Mouse (Mus musculus): Measurements from ENCODE around the gene Rpn1. TPM values are rescaled to one million over a fixed set of nuclear protein-coding genes. Genes with fewer than 3 reads are reported as not detected.

Rpn1 gene
- polyA plus RNA-seq, 1 experiment, result not detected

DNA sequence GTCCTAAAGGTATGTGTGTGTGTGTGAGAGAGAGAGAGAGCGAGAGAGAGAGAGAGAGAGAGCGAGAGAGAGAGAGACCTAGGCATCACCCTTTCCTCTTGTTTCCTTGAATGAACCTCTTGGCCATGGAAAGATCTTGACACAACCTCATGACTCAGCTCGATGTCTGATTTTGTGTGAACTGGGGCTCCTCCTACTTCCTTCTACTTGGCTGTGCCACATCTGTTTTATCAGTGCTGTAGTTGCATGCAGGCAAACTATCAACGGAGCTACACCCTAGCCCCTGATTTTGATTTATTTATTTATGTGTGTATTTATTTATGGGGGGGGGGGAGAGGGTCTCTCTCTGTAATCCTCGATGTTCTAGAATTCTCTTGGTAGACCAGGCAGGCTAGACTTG, 36.4 kb upstream of the Rpn1 start:
- TF ChIP-seq CTCF (IDR thresholded peaks at IDR 0.05; ENCODE audit: insufficient read depth, low read depth, low read length), result no peak
- no peak for TF ChIP-seq POLR2A (IDR thresholded peaks at IDR 0.05; ENCODE audit: insufficient read depth, low read depth, low read length)
- 69% methylated on average over 5 of the region's 5 CpGs for WGBS
- no peak overlapping the region for H3K27ac ChIP-seq (ENCODE audit: insufficient read depth, low read depth, low read length)
- no peak overlapping the region for H3K4me3 ChIP-seq (ENCODE audit: insufficient read depth, low read depth, low read length)
- H3K4me1 ChIP-seq (ENCODE audit: control insufficient read depth, insufficient read depth, low read length), result peaks cover 6% of the 10 kb centered on the region

DNA sequence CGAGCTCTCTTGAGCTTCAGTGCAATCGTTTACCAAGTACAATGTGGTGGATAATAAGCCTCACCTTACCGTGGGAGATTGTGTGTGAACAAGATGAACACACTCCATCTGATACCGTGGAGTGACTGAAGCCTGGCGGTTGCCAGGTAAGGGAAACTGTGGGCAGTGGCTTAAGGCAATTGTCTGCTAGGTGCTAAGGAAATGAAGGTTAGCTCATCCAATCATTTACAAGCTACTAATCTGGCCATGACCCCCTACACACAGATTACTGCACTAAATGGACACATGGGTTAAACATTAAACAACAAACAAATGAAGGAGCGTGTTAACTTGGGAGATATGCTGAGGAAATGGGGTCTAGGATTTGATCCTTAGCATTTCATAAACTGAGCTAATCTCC, 35.3 kb upstream of the Rpn1 start:
- no peak for TF ChIP-seq POLR2A (IDR thresholded peaks at IDR 0.05; ENCODE audit: insufficient read depth, low read depth, low read length)
- WGBS, result 83% methylated on average over 6 of the region's 6 CpGs
- Histone ChIP-seq H3K27ac (ENCODE audit: insufficient read depth, low read depth, low read length) (no peak overlapping the region), H3K4me1 (ENCODE audit: control insufficient read depth, insufficient read depth, low read length) (no peaks in the 10 kb centered on the region), H3K4me3 (ENCODE audit: insufficient read depth, low read depth, low read length) (no peak overlapping the region)

DNA sequence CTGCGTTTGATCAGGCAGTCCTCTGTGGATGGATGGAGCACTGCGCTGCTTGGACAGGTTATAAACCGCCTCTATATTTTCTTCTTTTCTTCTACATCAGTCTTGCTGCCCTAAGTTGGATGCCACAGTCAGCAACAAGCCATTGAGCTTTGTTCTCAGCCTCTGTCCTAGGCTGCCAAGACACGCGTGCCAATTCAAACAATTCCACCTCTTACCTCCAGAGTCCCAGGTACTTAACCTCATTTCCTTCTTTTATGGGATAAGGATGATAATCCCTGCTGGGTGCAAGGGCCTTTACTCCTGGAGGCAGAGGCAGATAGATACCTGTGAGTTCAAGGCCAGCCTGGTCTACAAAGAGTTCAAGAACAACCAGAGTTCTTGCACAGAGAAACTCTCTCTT, 33.1 kb upstream of the Rpn1 start:
- Histone ChIP-seq H3K4me3 (ENCODE audit: insufficient read depth, low read depth, low read length) (no peak overlapping the region), H3K4me1 (ENCODE audit: control insufficient read depth, insufficient read depth, low read length) (no peaks in the 10 kb centered on the region), H3K27ac (ENCODE audit: insufficient read depth, low read depth, low read length) (no peak overlapping the region)
- 90% methylated on average over 5 of the region's 5 CpGs for WGBS
- TF ChIP-seq CTCF (IDR thresholded peaks at IDR 0.05; ENCODE audit: insufficient read depth, low read depth, low read length) (no peak), POLR2A (IDR thresholded peaks at IDR 0.05; ENCODE audit: insufficient read depth, low read depth, low read length) (no peak)

DNA sequence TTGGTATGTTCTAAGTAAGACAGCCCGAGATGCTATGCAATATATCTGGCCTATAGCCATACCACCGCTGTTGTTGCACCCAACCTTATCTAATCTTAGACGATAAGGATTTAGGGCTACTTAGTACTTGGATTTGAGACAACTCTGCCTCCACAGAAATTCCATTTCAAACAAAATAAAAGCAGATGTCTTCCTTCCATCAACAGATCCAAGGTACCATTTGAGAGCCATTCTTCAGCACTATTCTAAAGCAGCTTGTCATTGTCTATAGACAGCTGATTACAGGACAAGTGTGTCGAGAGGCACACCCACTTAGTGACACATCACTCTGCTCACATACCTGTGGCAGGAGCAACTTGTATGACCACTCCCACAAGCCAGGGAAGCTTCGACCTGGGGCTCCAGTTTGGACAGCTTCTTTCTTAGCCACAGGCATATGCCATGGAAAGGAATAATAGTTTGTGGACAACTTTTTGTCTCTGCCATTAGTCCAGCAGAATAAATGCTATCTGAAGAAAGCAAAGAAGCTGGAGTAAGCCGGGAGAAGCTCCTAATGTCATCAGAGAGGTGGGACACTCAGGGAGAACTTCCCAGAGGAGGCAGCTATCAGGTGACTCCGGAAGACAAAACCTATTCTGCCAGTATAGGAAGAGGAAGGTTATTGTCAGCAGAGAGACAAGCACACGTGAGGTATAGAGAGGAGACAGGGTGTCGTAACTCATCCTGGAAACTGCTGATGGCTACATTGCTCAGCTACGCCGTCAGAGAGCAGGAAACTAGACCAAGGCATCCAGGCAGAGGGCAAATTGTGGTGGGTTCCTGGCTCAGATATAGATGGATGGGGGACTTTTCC, 30.8 kb upstream of the Rpn1 start:
- Histone ChIP-seq H3K4me1 (ENCODE audit: control insufficient read depth, insufficient read depth, low read length) (no peaks in the 10 kb centered on the region), H3K4me3 (ENCODE audit: insufficient read depth, low read depth, low read length) (no peak overlapping the region), H3K27ac (ENCODE audit: insufficient read depth, low read depth, low read length) (no peak overlapping the region)
- WGBS, result 75% methylated on average over 11 of the region's 11 CpGs
- TF ChIP-seq POLR2A (IDR thresholded peaks at IDR 0.05; ENCODE audit: insufficient read depth, low read depth, low read length) (no peak), CTCF (IDR thresholded peaks at IDR 0.05; ENCODE audit: insufficient read depth, low read depth, low read length) (no peak)

DNA sequence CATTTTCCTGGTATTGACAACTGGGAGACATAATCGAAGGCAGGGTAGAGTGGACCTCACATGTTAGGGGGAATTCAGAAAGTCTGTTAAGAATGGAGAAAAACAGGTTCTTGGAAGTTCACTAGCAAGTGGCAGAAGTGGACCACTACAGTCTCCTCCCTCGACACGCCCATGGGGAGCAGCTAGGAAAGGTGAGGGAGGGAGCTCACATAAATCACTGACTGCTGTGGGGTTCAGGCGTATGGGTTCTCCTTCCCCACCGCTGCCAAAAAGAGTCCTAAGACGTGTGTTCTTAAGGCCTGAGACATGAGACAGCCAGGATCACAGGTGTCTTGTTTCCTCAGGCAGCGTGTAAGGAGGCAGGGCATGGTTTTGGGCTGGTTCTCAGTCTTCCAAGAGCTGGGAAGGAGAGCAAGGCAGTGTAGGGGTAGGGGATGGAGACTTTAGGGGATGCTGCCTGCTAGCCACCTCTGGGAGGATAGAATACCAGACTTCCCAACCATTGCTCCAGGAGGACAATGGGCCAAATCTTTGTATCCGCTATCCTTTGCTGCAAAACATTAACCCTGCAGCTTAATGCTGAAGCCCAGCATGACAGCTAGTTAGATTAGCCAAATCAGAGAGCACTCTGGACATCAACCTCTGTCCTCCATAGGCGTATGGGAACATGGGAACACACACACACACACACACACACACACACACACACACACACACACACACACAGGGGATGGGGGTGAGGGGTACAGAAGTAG, 30.0 kb upstream of the Rpn1 start:
- TF ChIP-seq CTCF (IDR thresholded peaks at IDR 0.05; ENCODE audit: insufficient read depth, low read depth, low read length), result no peak
- no peak for TF ChIP-seq POLR2A (IDR thresholded peaks at IDR 0.05; ENCODE audit: insufficient read depth, low read depth, low read length)
- 69% methylated on average over 9 of the region's 9 CpGs for WGBS
- no peak overlapping the region for H3K27ac ChIP-seq (ENCODE audit: insufficient read depth, low read depth, low read length)

DNA sequence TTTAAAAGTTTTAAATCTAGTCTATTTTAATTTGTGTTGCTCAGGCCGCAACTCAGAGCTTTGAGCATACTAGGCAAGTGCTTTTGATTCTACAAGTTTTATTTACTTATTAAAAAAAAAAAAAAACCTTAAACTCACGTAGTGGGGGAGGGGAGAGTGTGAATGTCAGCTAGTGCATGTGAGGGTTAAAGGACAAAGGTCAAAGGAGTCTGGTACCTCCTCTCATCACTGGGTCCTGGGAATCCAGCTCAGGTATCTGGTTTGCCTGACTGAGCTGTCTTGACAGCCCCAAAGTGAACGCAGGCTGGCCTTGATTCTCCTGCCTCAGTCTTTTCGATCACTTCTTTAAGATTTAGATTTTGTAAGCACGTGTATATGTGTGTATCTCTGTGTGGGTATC, 28.6 kb upstream of the Rpn1 start:
- Histone ChIP-seq H3K4me1 (ENCODE audit: control insufficient read depth, insufficient read depth, low read length) (no peaks in the 10 kb centered on the region), H3K27ac (ENCODE audit: insufficient read depth, low read depth, low read length) (no peak overlapping the region), H3K4me3 (ENCODE audit: insufficient read depth, low read depth, low read length) (no peak overlapping the region)
- 78% methylated on average over 5 of the region's 5 CpGs for WGBS
- no peak for TF ChIP-seq POLR2A (IDR thresholded peaks at IDR 0.05; ENCODE audit: insufficient read depth, low read depth, low read length)
- no peak for TF ChIP-seq CTCF (IDR thresholded peaks at IDR 0.05; ENCODE audit: insufficient read depth, low read depth, low read length)

More for the DNA sequence above, 30.0 kb upstream of the Rpn1 start:
- Histone ChIP-seq H3K4me3 (ENCODE audit: insufficient read depth, low read depth, low read length) (no peak overlapping the region), H3K4me1 (ENCODE audit: control insufficient read depth, insufficient read depth, low read length) (no peaks in the 10 kb centered on the region)

DNA sequence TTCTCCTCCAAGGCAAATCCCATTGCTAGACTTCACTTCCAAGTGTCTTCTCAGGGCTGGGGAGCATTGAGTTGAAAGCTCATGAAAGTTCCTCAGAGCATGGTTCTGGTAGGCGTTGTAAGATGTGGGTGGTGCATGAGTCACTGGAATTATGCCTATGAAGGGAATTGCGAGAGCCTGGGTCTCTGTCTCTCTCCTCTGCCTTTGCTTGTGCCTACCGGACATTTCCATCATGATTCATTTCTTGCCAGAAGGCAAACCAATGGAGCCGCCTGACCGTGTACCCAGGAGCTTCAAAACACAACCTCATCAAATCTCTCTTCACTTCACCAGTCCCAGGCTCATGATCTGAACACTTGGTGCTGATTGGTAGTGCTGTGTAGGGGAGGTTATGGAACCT, 27.4 kb upstream of the Rpn1 start:
- 31% methylated on average over 5 of the region's 5 CpGs for WGBS
- no peak overlapping the region for H3K27ac ChIP-seq (ENCODE audit: insufficient read depth, low read depth, low read length)
- TF ChIP-seq CTCF (IDR thresholded peaks at IDR 0.05; ENCODE audit: insufficient read depth, low read depth, low read length) (no peak), POLR2A (IDR thresholded peaks at IDR 0.05; ENCODE audit: insufficient read depth, low read depth, low read length) (no peak)
- no peaks in the 10 kb centered on the region for H3K4me1 ChIP-seq (ENCODE audit: control insufficient read depth, insufficient read depth, low read length)
- H3K4me3 ChIP-seq (ENCODE audit: insufficient read depth, low read depth, low read length), result no peak overlapping the region

DNA sequence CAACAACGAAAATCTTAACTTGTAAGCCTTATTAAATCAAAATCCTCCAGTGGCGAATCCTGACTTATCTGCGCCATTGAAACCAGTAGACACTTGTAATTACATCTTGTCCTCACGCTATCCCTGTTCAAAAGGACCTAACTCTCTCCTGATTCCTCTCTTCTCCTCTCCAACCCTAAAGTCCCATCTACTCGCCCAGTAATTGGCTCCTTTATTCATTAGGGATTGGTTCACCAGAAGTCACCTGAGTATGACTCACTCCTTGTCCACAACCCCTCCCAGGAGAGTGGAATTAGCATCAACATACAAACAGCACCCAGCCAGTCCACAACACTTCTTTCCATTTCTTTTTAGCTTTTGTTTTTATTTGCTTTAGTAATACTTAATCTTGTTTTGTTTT, 24.4 kb upstream of the Rpn1 start:
- TF ChIP-seq CTCF (IDR thresholded peaks at IDR 0.05; ENCODE audit: insufficient read depth, low read depth, low read length) (no peak), POLR2A (IDR thresholded peaks at IDR 0.05; ENCODE audit: insufficient read depth, low read depth, low read length) (no peak)
- 81% methylated on average over 5 of the region's 5 CpGs for WGBS
- no peak overlapping the region for H3K27ac ChIP-seq (ENCODE audit: insufficient read depth, low read depth, low read length)
- H3K4me3 ChIP-seq (ENCODE audit: insufficient read depth, low read depth, low read length), result no peak overlapping the region
- H3K4me1 ChIP-seq (ENCODE audit: control insufficient read depth, insufficient read depth, low read length), result no peaks in the 10 kb centered on the region

DNA sequence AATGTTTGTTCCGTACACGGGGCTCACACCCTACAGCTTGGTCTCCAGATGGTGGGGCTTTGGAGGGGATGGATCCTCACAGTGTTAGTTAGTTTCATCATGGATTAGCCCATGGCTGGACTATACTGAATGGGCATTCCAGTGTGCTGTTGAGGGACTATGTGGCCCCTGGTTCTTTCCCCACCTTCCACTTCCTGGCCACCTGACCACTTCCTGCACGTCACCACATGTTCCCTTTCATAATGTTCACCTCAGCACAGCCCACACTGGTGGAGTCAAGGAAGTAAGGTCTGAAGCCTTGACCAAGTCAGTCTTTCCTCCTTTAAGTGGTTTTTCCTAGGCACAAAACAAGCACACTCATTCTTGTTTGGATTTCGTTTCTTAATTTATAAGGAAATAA, 23.7 kb upstream of the Rpn1 start:
- no peak for TF ChIP-seq POLR2A (IDR thresholded peaks at IDR 0.05; ENCODE audit: insufficient read depth, low read depth, low read length)
- TF ChIP-seq CTCF (IDR thresholded peaks at IDR 0.05; ENCODE audit: insufficient read depth, low read depth, low read length), result no peak
- Histone ChIP-seq H3K4me1 (ENCODE audit: control insufficient read depth, insufficient read depth, low read length) (no peaks in the 10 kb centered on the region), H3K27ac (ENCODE audit: insufficient read depth, low read depth, low read length) (no peak overlapping the region), H3K4me3 (ENCODE audit: insufficient read depth, low read depth, low read length) (no peak overlapping the region)
- WGBS, result 85% methylated on average over 4 of the region's 4 CpGs

Measured in olfactory bulb, adult 2 months (tissue).